Mouse (Mus musculus) kidney, postnatal 0 days (tissue): Measurements from ENCODE around the gene Cacna1g. TPM values are rescaled to one million over a fixed set of nuclear protein-coding genes. Genes with fewer than 3 reads are reported as not detected.

Source experiments
- ATAC-seq: fragments of 200-750 bp; cut with Nextera tagmentation; replicated peaks from 2 replicates; pipeline ENCODE4 v1.8.0; 2017; ENCODE audit warnings: low read depth, moderate number of reproducible peaks, moderate TSS enrichment, moderate library complexity; ENCODE audit not compliant: low FRiP score
- DNase-seq: peaks from one replicate; pipeline ENCODE4 v3.0.0-alpha.2; 2016; ENCODE audit warnings: low spot score
- H3K27ac ChIP-seq: fragments of 300-500 bp; sonication (generic); 2 replicates; pipeline ENCODE4 v1.5.1; 2014; ENCODE audit warnings: mild to moderate bottlenecking
- H3K27me3 ChIP-seq: fragments of 300-500 bp; sonication (generic); 2 replicates; pipeline ENCODE4 v1.6.1; 2014; ENCODE audit warnings: low read length, mixed read lengths; ENCODE audit not compliant: insufficient read depth
- H3K36me3 ChIP-seq: fragments of 300-500 bp; sonication (generic); 2 replicates; pipeline ENCODE4 v1.6.1; 2014; ENCODE audit warnings: low read length, mixed read lengths; ENCODE audit not compliant: insufficient read depth
- H3K4me1 ChIP-seq: fragments of 300-500 bp; sonication (generic); replicated peaks from 2 replicates; pipeline ENCODE4 v1.6.1; 2014; ENCODE audit warnings: antibody characterized with exemption, low read length, mixed read lengths; ENCODE audit not compliant: insufficient read depth
- H3K4me2 ChIP-seq: fragments of 300-500 bp; sonication (generic); 2 replicates; pipeline ENCODE4 v1.6.1; 2014; ENCODE audit warnings: mild to moderate bottlenecking, low read length, moderate library complexity, mixed read lengths
- H3K4me3 ChIP-seq: fragments of 300-500 bp; sonication (generic); replicated peaks from 2 replicates; pipeline ENCODE4 v1.5.1; 2014; ENCODE audit warnings: low read depth, low read length
- H3K9ac ChIP-seq: fragments of 300-500 bp; sonication (generic); 2 replicates; pipeline ENCODE4 v1.6.1; 2014; ENCODE audit warnings: low read depth, low read length
- H3K9me3 ChIP-seq: fragments of 300-500 bp; sonication (generic); replicated peaks from 2 replicates; pipeline ENCODE4 v1.6.1; 2016; ENCODE audit warnings: low read length, inconsistent platforms, mixed read lengths
- CTCF ChIP-seq: IDR thresholded peaks from 2 replicates; pipeline ENCODE4 v1.5.1; 2016; ENCODE audit warnings: antibody characterized with exemption, low read depth, mild to moderate bottlenecking, moderate library complexity
- WGBS: fragments of 180-500 bp; shearing (Covaris S2); extraction: QIAGEN DNeasy Blood & Tissue Kit; methylation state at CpG from one replicate; pipeline ENCODE4 v1.1.7; 2014; 5-methylcytosine and 5-hydroxymethylcytosine counted together
- polyA plus RNA-seq: library from polyadenylated mRNA; unstranded; fragments of >200 nt; fragmentation: Nextera tagmentation; extraction: Ambion mirVana; gene quantifications from 2 replicates; pipeline ENCODE4 v1.2.1, GENCODE M21; 2015

Gene Cacna1g
- 4.4 and 5.2 TPM in 2 replicates for polyA plus RNA-seq

DNA sequence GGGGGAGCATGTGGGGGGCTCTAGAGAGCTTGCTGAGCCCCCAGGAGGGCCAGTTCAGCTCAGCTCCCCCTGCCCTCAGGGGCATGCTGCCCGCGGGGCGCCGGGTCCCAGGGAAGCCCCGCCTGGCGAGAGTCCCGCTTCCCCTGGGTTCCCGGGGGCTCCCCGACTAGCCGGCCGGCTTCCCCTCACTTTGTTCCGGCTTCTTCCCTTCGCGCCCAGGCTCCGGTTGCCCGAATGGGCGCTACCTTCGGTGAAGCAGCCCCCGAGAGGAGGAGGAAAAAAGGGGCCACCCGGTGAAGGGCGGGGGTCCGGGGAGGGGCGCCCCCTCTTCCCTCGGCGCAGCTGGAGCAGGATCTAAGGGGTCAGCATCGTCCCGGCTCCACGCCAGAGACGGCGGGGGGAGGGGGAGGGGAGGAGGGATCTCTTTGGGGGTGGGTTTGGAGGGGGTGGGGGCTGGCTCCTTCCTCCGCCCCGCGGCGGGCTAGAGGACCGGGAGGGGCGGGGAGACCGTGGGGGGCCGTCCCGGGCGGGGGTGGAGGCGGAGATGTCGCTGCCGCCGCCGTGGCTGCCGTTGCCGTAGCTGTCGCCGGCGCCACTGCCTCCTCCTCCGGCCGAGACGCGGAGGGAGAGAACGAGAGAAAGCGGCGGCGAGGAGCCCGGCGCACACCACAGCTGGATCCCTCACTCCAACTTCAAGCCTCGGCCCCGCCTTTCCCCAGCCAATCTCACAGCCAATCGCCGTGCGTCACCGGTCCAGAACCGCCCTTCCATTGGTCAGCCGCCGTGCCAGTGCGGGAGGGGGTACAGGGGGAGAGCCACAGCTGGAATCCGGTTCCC lies at the start of gene Cacna1g:
Gene Cacna1g (minus strand): TSS at position 492 of the 837 bp plus-strand sequence.
- Histone ChIP-seq H3K27me3 (0 out of 2 replicates have a peak, but pooled peaks cover 3% of the 10 kb centered on the region), H3K4me2 (peak within 1 kb of the TSS; percentile 86), H3K4me3 (peak within 1 kb of the TSS; percentile 74), H3K27ac (0 out of 2 replicates have a peak within 1 kb of the TSS, but pooled peaks have one; percentile 64), H3K9me3 (no peaks in the 10 kb centered on the region), H3K9ac (peak within 1 kb of the TSS; percentile 71), H3K4me1 (peaks cover 29% of the 10 kb centered on the region), H3K36me3 (no peaks in the 10 kb centered on the region)
- ATAC-seq: peak; percentile 84
- DNase-seq: peak; percentile 96
- under 1% methylated on average over 40 of the region's 71 CpGs for WGBS
- TF ChIP-seq CTCF: no peak

DNA sequence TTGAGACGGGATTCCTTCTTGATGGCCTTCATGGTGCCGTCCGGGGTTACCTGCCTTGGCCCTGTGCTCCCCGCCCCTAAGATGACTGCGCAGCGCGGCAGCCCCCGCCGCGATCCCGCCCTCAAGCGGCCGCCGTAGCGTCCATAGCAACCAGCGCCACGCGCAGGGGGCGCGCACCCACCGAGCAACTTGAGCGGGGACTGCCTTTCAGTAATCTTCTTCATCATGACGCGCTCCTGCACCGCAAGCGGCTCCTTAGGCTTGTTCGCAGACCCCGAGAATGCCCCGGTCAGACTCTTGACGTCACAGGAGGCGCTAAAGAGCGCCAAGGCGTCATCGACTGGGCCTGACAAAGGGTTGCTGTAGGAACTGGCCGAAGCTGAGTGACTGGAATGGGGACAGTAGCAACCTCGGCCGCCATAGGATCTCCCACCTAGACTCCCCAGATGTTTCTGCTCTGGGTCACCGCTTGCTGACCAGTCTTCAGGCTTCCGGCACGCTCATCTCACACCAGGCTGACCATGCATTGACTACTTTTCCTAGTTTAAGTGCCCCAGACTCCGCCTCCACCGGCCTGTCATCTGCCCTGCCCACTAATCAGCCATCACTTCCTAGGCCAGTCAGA lies 47.3 kb upstream of the Cacna1g start, which contains the start of gene Mycbpap:
Gene Mycbpap (minus strand): TSS at position 524 of the 625 bp plus-strand sequence.
- Histone ChIP-seq H3K4me2 (peak within 1 kb of the TSS; percentile 91), H3K27ac (peak within 1 kb of the TSS; percentile 76), H3K9me3 (no peaks in the 10 kb centered on the region), H3K27me3 (no peaks in the 10 kb centered on the region), H3K36me3 (no peaks in the 10 kb centered on the region), H3K4me1 (peaks cover 22% of the 10 kb centered on the region), H3K4me3 (peak within 1 kb of the TSS; percentile 45), H3K9ac (peak within 1 kb of the TSS; percentile 62)
- peak; percentile 27; the same call in 1 of the 2 replicates for TF ChIP-seq CTCF
- WGBS: under 1% methylated on average over 42 of the region's 42 CpGs
- ATAC-seq (peak; percentile 55), DNase-seq (peak; percentile 80)

DNA sequence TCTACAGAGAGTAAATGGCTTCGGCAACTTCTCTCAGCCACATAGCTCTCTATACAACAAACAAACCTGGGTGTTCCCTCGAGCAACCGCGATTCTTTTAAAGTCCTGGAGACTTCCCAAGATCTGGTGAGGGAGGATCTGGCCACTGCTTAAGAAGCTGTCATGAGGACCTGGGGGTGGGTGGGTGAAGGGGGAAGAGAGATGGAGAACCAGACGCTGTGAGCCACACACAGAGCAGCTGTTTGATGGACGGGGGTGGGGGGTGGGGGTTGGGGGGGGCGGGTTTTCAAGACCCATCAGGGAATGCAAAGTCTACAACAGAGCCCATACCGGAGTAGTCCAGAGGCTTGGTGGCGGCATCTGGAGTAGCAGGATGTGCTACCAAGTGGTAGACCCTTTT lies 39.5 kb upstream of the Cacna1g start:
- Histone ChIP-seq H3K9ac (no peak overlapping the region), H3K27me3 (no peaks in the 10 kb centered on the region), H3K4me3 (no peak overlapping the region), H3K4me1 (peaks cover 5% of the 10 kb centered on the region; the same call in 1 of the 2 replicates), H3K36me3 (no peaks in the 10 kb centered on the region), H3K4me2 (no peak overlapping the region), H3K27ac (no peak overlapping the region), H3K9me3 (no peaks in the 10 kb centered on the region)
- peak; percentile 46 for DNase-seq
- ATAC-seq: no peak
- TF ChIP-seq CTCF: no peak
- 46% methylated on average over 9 of the region's 9 CpGs for WGBS

DNA sequence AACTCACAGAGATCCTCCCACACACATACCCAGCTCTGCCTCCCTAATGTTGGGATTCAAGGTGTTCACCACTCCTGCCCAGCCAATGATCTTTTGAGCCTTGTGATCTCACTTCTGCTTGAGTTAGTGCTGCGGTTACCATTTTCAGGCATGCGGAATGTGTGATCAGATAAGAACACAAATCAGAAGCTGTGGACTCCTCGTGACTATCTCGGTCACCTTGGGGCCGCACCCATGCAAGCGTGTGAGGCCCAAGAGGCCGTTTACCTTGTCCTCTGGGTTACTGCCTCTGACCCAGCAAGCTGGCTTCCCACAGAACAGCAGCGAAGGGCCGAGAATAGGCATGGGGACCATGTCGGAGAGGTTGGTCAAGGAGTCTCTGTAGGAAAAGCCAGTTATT lies 35.0 kb upstream of the Cacna1g start:
- H3K27ac ChIP-seq: peak overlapping the region; percentile 75
- 75% methylated on average over 10 of the region's 10 CpGs for WGBS

DNA sequence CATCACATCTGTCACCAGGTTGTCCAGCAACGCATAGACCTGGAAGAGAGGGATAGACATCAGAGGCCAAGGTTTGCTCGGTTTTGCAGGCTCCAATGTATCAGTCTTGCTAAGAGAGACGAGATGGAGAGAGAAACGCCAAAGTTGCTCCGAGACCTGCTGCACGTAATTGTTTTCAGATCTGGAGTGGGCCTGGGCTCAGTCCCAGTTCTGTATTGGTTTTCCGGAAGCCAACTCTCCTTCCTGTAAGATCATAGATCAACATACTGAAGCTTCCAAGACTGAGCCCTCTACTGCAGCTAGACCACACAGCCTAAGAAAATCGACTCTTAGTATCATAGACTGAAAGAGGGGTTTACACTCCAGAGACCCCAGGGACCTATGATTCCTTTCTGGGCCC lies 27.5 kb upstream of the Cacna1g start:
- H3K36me3 ChIP-seq: no peaks in the 10 kb centered on the region

More for the DNA sequence above, 35.0 kb upstream of the Cacna1g start:
- Histone ChIP-seq H3K27me3 (no peaks in the 10 kb centered on the region), H3K9ac (no peak overlapping the region), H3K36me3 (no peaks in the 10 kb centered on the region), H3K4me1 (peaks cover 5% of the 10 kb centered on the region; the same call in 1 of the 2 replicates), H3K4me2 (no peak overlapping the region), H3K9me3 (no peaks in the 10 kb centered on the region), H3K4me3 (no peak overlapping the region)
- no peak for TF ChIP-seq CTCF
- no peak for DNase-seq
- no peak; the same call in 1 of the 2 replicates for ATAC-seq

DNA sequence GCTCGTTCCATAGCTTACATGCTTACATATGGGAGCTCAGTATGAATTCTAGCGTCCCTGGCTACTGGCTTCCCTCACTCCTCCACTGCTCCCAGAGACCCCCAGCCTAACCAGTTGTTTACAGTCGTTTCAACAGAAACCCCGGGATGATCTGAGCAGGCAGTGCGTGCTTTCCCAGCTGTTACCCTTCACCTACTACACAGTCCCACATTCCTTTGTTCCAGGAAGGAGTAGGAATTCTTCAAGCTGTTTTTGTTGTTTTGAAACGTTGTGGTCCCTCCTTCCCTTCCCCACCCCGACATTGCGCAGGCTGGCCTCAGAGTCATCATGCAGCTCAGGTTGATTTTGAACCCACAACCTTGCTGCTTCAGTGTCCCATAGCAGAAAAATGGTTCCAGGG lies 26.4 kb upstream of the Cacna1g start:
- Histone ChIP-seq H3K9ac (peak overlapping the region; percentile 73), H3K36me3 (0 out of 2 replicates have a peak, but pooled peaks cover 3% of the 10 kb centered on the region), H3K27me3 (no peaks in the 10 kb centered on the region), H3K9me3 (no peaks in the 10 kb centered on the region), H3K4me2 (peak overlapping the region; percentile 65), H3K4me3 (peak overlapping the region; percentile 44), H3K27ac (peak overlapping the region; percentile 93), H3K4me1 (peaks cover 8% of the 10 kb centered on the region; the same call in 1 of the 2 replicates)
- no peak for TF ChIP-seq CTCF
- WGBS: 19% methylated on average over 8 of the region's 8 CpGs
- ATAC-seq (no peak), DNase-seq (peak; percentile 68)

More for the DNA sequence above, 27.5 kb upstream of the Cacna1g start:
- no peak for TF ChIP-seq CTCF
- ATAC-seq (no peak), DNase-seq (peak; percentile 22)
- Histone ChIP-seq H3K9me3 (no peaks in the 10 kb centered on the region), H3K4me1 (peaks cover 8% of the 10 kb centered on the region; the same call in 1 of the 2 replicates), H3K4me2 (no peak overlapping the region), H3K27me3 (no peaks in the 10 kb centered on the region), H3K27ac (no peak overlapping the region), H3K9ac (no peak overlapping the region), H3K4me3 (no peak overlapping the region)
- WGBS: 81% methylated on average over 8 of the region's 8 CpGs
